7 mouse cellular contexts compared by ENCODE assay signal in the genomic region with DNA sequence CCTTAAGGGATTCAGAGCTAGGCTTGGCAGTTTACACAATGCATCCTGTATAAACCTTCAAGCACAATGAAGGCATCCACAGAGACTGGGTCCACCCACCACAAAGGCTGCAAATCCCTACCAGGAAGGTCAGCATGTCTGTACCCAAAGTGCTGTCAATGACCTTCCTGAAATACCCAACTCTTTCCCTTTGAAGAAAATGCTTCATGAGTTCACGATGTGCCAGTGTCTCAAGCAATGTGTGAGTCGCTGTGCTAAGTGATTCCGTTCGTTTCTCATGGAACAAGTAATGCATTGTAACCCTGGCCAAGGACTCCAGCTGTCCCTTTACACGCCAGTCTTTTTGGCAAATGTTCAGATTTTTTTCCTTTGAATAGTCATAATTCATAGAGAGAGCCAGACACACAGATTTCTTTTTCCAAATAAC.
DNase-seq lines count a peak whose midpoint lies in the region; ATAC-seq and TF ChIP-seq lines count a peak whose summit lies in the region.

No protein-coding gene starts in this region.

- H3K36me3 ChIP-seq in limb, embryonic 13.5 days = no peaks in the 10 kb centered on the region

- peak overlapping the region; percentile 14 for H3K4me2 ChIP-seq in limb, embryonic 13.5 days (replicated peaks)

- H3K9me3 ChIP-seq in limb, embryonic 13.5 days = no peaks in the 10 kb centered on the region

- no peaks in the 10 kb centered on the region for H3K27me3 ChIP-seq in limb, embryonic 13.5 days

- 0 out of 2 replicates have a peak, but pooled peaks cover 11% of the 10 kb centered on the region for H3K4me1 ChIP-seq in limb, embryonic 13.5 days

- TF ChIP-seq CTCF in left cerebral cortex, adult 2 months (IDR thresholded peaks at IDR 0.05) = no peak

- 52% methylated on average over 5 of the region's 5 CpGs for WGBS in limb, embryonic 13.5 days

- no peak overlapping the region for H3K4me3 ChIP-seq in left cerebral cortex, adult 2 months
- H3K4me3 ChIP-seq in limb, embryonic 13.5 days = no peak overlapping the region

- peak; percentile 11 for DNase-seq in left cerebral cortex, adult 11 months (ENCODE audit: low spot score)
- no peak for DNase-seq in left cerebral cortex, adult 2 months (ENCODE audit: extremely low spot score in 1 of 2, low spot score in 2 of 2)
- DNase-seq in cerebellum, postnatal 10 days = peak; percentile 53
- DNase-seq in frontal cortex, postnatal 36 days (ENCODE audit: low spot score in 2 of 2) = peak; percentile 5 to 29
- peak; percentile 32 for DNase-seq in telencephalon, adult 2 months (ENCODE audit: low read depth, low spot score)
- DNase-seq in urinary bladder, postnatal 10 days (ENCODE audit: low spot score) = no peak

- intact Hi-C loops in left cerebral cortex, adult 2 months (cut with DNase I) = no loop called here

- no peak overlapping the region for H3K27ac ChIP-seq in left cerebral cortex, adult 2 months
- H3K27ac ChIP-seq in limb, embryonic 13.5 days = peak overlapping the region; percentile 78

- H3K9ac ChIP-seq in limb, embryonic 13.5 days = no peak overlapping the region

- ATAC-seq in limb, embryonic 13.5 days (ENCODE audit: low FRiP score, low read depth) = peak; percentile 89

Comparison
In these comparisons a context has a peak if more than half of its experiments do, and no peak if none do; other contexts are left out.
1. DNase-seq: peak in left cerebral cortex, adult 11 months (single experiment), cerebellum, postnatal 10 days (2 of 2), frontal cortex, postnatal 36 days (2 of 2) and telencephalon, adult 2 months (single experiment); none in left cerebral cortex, adult 2 months (0 of 2) and urinary bladder, postnatal 10 days (single experiment).